Mouse (Mus musculus) lung, postnatal 4 days (tissue): ENCODE results near the gene Plpp2.

ENCODE experiments used
- DNase-seq, 2 experiments: peaks; one replicate each; pipeline ENCODE4 v3.0.0; 2021

Plpp2 gene

DNA sequence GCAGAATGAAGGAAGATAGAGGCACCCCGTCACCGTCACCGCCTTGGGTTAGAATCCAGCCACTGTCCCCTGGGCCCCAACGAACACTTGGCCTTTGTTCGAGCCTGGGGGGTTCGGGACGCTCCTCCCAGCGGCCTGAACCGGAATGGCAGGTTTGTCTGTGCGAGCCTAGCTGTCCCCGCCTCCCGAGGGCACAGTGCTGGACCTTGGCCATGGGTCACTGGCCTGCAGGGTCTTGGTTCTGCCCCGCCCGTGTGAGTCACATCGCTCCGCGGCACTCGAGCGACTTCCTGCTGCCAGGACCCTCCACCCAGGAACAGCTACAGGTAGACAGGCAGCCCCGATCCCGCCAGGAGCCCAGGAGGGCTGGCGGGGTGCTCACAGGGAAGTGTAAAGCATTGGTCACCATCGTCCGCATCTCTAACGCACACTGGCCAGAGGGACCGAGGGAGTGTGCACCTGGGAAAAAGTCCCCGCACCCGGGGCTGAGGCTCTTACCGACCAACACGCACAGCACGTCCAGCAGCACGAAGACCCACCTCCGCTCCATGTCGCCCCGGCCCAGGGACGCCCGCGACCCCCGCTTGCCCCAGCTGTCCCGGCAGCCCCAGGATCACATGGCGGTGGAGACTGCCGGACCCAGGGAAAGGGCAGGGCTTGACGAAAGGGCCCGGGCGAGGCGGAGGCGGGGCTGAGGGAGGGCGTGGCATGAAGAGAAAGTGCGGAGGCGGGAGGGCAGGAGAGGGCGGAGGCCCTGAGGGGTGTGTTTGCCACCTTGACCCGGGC is at the start of gene Plpp2:
Gene Plpp2 (minus strand): TSS at position 671 of the 786 bp plus-strand sequence.
- DNase-seq, result peak; percentile 85 to 86

DNA sequence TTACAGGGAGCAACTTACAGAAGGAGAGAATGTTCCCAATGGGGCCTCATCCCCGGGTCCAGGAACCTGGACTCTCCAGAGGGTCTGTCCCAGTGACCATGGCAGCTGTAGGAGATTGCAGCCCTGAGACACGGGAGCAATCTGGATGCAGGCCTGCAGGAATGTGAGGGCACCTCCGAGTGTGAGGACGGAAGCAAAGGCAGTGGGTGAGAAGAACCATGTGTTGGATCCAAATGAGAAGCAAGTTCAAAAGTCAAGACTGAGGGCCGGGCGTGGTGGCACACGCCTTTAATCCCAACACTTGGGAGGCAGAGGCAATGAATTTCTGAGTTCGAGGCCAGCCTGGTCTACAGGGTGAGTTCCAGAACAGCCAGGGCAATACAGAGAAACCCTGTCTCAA is 47.9 kb upstream of the Plpp2 start:
- DNase-seq, result no peak

DNA sequence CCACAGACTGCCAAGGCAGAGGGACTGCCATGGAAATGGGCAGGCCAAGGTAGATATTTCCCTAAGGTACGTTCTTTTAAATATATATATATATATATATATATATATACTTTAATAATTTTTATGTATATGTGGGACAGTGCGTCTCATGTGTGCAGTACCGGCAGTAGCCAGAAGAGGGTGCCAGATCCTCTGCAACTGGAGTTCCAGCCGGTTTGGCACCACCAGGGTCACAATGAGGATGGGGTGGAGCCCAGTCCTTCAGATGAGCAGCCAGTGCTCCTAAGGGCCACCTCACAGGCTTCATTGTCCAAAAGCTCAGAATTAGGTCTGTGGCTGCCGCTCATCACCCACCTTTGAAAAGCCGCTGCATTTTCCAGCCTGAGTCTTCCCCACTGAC is 47.2 kb upstream of the Plpp2 start:
- peak in 1 of 2 experiments; percentile 49 for DNase-seq

DNA sequence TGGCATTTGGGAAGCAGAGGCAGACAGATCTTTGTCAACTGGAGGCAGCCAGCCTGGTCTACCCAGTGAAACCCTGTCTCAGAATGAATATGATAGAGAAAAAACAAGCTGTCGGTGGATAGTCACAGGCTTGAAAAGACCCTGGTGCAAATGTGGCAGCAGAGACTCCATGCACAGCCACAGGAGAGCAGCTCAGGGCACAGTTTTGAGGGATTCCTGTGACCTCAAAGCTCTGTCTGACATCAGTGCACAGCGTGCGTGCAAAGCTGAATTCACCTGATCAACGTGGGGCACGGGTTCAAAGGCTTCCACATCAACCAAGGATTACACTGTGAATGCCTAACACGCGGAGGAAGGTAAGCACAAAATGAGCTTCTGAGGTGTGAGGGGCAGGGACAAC is 46.8 kb upstream of the Plpp2 start:
- DNase-seq, result no peak

DNA sequence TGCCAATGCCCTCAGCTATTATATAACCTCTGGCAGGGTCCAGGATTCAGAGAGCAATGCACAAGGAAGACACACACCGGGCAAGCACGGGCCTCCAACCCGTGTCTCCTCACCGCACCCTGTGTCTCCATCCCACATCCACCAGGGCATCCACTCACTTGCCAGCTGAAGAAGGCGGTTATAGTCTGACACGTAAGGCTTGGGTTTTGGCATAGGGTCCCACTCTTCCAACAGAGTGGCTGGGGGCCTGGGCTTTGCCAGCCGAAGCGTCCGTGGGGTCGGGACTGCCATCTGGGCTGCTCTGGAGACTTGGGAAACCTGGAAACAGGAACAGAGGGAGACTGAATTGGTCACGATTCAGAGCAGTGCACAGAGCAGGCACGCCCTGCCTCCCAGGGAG is 46.2 kb upstream of the Plpp2 start:
- DNase-seq, result no peak

DNA sequence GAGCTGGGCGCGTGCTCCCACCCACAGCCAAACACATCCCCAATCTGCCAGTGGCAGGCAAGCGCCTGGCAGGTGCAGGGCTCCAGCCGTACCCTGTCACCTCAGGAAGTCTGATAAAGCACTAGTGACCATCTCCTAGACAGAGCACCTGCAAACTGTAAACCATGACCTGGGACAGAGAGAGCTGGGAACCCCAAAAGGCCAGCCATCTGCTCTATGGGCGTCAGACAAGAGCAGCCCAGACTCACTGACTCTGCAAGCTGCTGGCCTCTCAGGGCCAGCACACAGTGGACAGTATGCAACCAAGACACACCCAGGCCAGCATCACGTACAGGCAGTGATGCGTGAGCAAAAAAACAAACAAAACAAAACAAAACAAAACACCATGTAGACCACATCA is 45.3 kb upstream of the Plpp2 start:
- DNase-seq, result no peak

DNA sequence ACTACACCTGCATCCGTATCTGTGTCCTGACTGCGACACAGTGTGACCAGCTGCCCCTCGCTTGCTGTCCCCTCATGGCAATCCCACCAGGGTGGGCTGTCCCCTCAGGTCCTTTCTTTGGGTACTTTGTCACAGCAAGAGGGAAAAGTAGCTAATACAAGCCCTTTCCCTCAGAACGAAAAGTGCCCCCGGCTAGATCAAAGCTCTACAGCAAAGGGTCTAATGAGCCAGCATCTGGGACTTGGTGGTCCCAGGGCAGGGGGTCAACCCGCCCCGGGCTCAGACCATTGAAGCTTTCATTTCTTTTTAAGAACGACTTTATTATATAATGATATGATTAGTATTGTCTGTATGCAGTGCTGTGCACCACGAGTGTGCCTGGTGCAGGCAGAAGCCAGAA is 44.7 kb upstream of the Plpp2 start:
- DNase-seq, result no peak

DNA sequence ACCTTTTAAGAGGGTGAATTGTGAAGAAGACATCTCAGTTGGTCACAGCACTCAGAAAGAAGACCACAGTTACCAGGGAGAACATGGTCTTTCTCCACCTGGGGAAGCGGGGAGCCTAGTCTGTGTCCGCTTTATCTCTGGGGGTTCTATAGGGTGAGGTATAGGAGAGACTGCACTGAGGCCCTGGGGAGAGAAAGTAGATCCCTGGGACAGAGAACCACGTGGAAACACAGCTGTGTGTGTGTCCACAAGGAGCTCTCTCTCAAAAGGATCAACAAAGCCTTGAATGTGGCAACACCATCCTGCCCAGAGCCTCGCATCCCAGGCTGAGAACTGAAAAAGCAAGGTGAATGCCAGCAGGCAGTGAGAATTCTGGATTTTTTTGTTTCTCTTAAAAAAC is 43.8 kb upstream of the Plpp2 start:
- no peak for DNase-seq

DNA sequence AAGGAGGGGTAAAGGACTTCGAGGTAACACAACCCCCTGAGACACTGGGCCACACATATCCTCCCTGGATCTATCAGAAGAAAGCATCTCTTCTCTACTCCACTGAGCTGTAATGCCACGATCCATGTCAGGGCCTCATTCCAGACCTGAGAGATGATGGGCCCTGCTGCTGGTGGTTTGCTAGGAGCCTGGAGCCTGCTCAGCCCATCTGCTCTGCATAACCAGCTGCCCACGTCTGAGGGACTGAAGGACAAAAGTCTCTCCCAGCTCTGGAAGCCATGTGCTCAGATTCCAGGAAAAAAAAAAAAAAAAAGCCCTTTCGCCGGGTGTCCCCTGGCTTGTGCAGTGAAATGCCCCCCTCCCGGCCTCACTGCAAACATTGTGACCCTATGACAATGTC is 42.2 kb upstream of the Plpp2 start:
- peak in 1 of 2 experiments; percentile 8 for DNase-seq

DNA sequence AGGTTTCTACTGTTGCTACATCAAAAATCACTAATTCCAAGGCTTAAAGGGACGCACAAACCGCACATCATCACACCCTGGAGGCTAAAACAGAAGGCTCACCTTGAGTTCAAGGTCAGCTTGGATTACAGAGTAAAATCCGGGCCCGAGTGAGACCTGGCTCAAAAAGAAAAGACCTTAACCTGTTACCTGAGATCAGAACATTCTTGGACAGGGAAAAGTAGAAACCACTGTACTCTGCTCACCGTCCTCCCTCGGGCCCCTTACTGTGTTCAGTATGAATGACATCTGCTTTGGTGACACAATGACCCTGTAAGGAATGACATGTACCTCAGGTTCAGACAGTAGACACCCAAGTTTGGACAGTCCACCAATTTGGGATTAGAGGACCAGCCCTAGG is 41.2 kb upstream of the Plpp2 start:
- no peak for DNase-seq

DNA sequence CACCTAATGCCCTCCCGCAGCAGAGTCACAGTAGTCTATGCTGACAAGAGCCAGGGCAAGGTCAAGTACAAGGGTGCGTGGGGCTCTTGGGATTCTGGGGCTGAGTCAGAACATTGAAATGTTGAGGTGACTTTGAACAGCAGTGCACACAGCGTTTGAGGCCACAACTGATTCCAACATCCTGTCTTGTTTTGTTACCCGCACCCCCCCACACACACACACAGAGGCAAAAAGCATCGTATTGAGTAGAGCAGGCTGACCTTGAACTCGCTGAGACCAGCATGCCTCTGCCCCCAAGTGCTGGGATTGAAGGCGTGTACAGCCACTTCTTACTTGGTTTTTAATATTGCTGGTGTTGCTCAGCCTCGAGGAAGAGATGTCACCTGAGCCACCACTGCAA is 40.8 kb upstream of the Plpp2 start:
- peak in 1 of 2 experiments; percentile 9 for DNase-seq

DNA sequence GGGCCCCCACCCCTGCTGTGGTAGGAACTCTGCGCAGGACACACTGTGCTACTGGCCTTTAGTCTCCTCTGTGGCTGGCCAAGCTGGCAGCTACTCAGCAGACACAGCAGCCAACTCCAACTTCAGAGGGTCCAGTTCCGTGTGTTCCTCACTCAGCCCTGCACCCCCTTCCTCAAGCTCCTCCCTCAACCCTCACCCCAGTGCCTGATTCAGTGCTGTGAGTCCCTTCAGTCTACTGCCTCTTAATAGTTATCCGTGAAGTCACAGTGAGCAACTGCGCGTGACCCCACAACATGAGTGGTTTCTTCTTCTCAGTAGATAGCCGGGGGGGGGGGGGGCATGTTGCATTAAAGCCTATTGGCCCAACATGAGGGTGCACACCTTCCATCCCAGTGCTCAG is 40.0 kb upstream of the Plpp2 start:
- peak in 1 of 2 experiments; percentile 13 for DNase-seq

DNA sequence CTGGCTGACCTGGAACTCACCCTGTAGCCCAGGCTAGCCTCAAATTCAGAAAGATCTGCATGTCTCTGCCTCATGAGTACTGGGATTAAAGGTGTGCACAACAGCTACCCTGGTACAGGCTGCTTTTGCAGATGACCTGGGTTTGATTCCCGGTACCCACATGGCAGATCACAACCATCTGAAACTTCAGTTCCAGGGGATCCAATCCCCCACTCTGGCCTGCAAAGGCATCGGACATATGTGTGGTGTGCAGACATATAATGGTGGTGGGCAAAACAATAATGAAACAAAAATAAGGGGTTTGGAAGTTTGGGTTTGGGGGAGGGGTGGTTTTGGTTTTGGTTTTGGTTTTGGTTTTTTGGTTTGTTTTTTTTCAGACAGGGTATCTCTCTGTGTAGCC is 37.7 kb upstream of the Plpp2 start:
- DNase-seq, result no peak

DNA sequence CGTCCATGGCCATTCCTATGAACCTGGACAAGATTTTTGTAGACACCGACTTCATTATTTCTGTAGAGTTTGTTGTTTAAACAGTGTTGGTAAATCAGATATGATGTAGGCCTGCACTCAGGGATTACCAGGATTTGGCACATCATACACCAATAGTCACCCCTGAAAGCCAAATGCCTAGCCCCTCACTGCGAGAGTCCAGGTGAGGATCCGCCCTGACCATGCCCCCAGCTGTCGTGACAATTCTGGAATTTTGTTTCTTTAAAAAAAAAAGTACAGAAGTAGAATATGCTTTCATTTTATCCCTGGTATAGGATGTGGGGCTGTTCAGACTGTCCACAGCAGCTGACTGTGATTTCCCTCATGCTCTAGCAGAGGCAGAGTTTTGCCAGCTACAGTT is 36.3 kb upstream of the Plpp2 start:
- DNase-seq, result no peak

DNA sequence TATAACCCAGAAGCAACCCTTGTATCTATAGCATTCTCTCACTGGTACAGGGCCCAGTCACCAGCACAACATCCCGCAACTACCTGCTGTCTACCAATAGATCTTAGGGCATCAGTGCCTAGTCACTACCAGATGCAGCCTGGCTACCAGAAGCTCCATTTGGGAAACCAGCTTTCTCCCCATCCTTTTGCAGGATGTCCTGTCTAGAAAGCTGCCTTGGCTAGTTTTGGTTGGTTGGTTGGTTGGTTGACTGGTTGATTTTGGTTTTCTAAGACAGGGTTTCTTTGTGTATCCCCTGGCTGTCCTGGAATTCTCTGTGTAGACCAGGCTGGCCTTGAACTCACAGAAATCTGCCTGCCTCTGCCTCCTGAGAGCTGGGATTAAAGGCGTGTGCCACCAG is 26.1 kb upstream of the Plpp2 start:
- peak in 1 of 2 experiments; percentile 3 for DNase-seq

DNA sequence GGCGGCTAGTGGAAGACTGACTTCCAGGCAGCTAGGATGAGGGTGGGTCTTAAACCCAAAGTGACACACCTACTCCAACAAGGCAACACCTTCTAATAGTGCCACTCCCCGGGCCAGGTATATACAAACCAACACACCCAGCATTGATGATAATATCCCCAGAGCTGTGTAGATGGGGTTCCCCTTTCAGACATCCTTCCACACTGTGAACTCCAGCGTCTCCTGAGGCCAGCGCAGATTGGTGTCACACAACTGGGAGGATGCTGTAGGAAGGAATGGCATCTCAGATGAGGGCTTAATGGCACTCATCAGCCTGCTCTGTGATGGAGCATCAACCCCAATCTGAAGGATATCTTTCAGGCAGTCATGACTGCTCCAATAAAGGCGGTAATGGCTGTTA is 23.9 kb upstream of the Plpp2 start:
- peak in 1 of 2 experiments; percentile 5 for DNase-seq

DNA sequence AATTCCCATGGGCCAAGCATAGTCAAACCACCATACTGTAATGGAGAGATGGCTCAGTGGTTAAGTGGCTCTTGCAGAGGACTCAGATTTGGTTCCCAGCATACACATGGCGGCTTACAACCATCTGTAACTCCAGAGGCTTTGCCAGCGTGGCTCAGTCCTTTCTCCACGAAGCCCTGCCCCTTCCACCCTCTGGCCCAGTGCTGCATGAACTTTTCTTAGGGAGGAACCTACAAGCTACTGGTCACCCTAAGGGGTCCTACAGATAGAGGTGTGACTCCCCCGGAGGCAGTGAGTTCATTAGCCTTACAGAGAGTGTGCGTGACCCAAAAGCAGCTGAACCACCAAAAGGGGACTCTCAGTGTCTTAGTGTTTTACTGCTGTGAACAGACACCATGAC is 23.4 kb upstream of the Plpp2 start:
- peak in 1 of 2 experiments; percentile 9 for DNase-seq

DNA sequence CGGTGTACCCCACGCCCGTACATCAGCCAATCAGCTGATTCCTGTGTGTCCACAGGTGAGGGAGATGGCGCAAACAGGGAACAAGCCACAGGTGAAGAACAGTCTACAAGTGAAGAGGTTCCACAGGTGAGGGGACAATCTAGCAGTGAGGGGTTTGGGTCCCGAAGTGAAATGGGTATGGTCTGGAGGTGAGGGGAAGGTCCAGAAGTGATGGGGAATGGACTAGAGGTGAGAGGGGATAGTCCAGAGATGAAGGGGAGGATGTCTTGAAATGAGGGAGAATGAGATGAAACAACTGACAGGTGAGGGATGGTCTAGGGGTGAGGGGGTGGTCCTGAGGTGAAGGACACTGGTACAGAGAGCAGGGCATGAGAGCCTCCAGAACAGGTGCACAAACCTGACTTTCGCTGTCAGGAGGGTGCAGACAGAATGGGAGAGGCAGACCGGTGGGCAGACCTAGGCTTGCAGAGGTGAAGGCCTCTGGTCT is 21.7 kb upstream of the Plpp2 start:
- no peak for DNase-seq

DNA sequence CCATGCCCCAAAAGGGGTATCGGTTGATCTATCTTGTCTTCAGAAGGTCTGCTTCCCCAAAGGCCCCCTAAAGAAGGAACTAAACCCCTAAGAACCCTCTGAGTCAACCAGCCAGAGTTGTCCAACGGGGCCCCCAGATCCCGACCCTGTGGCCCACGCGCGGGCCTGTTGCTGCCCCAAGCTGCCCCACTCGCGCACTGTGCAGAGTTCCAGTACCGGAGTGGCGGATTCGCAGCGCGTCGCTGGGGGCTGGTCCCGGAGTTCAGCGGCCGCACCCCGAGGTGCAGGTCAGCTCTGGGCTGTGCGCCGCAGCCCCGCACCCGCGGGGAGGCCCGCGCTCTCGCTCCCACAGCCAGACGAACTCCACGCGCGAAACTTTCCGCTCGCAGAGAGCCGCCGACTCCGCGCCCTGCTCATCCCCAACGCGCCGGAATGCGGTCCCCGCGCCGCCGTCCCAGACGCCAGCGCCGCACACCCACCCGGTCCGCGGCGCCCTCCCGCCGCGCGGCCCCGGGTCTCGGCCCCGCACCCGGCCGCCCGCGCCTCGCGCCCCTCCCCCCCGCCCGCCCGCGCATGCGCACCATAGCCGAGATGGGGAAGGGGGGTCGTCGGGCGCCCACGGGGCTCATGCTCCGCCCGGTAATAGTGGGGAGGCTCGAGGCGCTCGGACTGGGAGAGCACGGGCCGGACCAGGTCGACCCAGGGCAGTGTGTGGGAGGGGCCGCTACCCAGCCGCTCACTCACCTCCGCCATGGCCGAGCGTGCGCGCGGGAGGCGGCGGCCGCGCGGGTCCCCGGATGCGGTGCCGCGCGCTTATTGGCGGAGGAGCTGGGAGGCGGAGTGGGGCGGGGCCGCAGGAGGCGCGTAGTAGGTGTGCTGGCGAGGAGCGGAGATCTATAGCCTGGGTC is 21.0 kb upstream of the Plpp2 start, which contains the start of gene Mier2:
Gene Mier2 (minus strand): TSS at position 870 of the 908 bp plus-strand sequence.
- DNase-seq, result peak; percentile 84 to 89

DNA sequence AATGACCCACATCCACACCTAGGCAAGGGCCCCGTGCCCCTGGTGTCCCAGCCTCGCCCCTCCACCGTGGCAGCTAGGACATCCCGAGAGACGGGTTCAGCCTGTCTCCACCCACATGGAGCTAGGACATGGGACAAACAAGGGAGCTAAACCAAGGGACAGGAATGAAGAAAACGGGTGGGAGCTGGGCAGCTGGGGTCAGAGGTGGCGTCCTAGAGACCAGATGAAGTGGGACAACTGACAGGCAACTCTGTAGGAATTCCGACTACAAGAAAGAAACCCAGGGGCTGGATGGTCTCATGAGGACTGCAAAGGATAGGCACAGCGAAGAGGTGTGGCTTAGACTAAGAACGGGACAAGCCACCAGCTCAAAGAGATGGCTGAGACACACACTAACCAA is 20.1 kb upstream of the Plpp2 start:
- peak in 1 of 2 experiments; percentile 22 for DNase-seq

DNA sequence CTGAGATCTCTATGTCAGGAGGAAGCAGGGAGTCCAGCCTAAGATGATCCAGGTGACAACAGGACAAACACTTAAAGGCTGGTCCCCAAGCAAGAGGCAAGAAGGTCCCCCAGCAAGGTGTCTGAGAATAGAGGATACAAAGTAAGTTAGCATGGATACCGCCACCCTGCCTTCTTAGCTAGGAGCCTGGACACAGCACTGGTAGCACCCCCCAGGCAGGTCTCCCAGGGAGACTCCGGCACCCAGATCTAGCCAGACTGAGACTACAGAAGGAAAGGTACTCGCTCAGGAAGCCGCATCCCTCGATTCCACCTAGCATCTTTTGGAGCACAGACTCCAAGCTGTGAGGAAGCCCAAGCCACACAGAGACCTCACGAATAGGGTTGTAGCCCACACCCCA is 19.6 kb upstream of the Plpp2 start:
- DNase-seq, result peak in 1 of 2 experiments; percentile 14

DNA sequence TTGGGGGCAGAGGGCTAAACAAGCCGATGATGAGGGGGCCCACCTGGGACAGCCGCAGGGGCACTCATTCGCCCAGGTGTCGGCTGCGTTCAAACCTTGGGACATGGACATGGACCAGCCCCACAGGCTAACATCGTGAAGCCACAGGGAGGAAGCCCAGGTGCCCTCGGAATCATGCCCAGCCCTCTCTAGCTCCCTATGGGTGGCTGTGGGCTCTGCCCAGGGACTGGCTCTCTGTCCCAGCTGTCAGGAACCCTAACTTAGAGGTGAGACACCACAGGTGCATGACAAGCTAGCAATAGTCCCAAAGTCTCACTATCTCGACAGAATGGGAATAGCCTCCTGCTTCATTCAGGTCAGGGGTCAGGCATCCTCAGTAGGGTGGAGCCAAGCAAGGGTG is 18.9 kb upstream of the Plpp2 start:
- peak in 1 of 2 experiments; percentile 20 for DNase-seq

DNA sequence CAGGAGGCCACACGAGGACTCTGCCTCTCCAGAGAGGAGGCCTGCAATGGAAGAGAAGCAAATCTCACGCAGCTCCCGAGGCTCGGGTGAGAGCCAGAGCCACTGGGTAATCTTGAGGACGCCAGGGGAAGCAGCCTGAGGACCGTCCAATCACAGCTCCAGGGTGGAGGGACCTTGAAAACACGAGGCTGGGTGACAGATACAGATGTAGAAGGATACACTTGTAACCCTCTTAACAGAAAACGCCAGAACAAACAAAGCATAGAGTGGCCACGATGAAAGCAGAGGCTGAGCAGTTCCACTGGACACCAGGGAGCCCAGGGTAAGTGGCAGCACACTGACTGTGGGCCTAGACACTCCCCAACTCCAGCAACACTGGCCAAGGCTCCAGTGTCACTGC is 16.8 kb upstream of the Plpp2 start:
- DNase-seq, result peak in 1 of 2 experiments; percentile 15
